Mouse (Mus musculus): ENCODE measurements around the gene Kazald1. TPM values are rescaled to one million over a fixed set of nuclear protein-coding genes. Genes with fewer than 3 reads are reported as not detected.

Gene Kazald1
- total and polyA plus RNA-seq, 2 experiments = 1.1 to 1.2 TPM

DNA sequence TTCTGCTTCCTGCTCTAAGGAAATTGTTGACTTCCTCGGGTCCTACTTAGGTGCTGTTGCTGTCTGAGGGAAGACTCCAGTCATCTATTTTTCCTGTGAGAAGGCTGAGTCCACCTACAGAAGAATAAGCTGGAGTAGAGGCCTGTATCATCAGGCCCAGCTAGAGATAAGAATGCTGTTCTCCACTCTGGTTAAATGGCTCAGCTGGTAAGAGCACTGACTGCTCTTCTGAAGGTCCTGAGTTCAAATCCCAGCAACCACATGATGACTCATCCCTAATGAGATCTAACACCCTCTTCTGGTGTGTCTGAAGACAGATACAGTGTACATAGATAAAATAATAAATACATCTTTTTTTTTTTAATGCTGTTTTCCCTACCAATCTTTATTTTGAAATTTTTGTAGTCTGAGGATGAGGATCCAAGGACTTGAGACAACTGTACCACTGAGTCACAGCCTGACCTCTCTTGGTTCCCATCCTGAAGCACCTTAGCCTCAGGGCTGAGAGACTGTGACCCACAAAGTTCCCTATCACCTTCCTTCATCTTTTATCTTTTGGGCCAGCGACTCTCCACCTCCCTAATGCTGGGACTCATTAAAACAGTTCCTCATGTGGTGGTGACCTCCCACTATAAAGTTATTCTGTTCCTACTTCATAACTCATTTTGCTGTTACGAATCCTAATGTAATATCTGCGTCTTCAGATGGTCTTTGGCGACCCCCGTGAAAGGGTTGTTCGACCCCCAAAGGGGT is 7.1 kb upstream of the Kazald1 start:
- Histone ChIP-seq H3K36me3 (ENCODE audit: control insufficient read depth, insufficient read depth, low read length) (no peaks in the 10 kb centered on the region), H3K4me3 (ENCODE audit: insufficient read depth, low read depth, low read length) (no peak overlapping the region), H3K27me3 (ENCODE audit: control insufficient read depth, insufficient read depth, low read length) (peaks cover 12% of the 10 kb centered on the region; the same call in 1 of the 2 replicates), H3K79me2 (ENCODE audit: control insufficient read depth, insufficient read depth, low read length) (no peaks in the 10 kb centered on the region), H3K9ac (ENCODE audit: low read depth, low read length) (no peak overlapping the region), H3K4me1 (ENCODE audit: control insufficient read depth, insufficient read depth, low read length) (no peaks in the 10 kb centered on the region), H3K27ac (replicated peaks; ENCODE audit: insufficient read depth, low read depth, low read length) (no peak overlapping the region)
- TF ChIP-seq CTCF (IDR thresholded peaks at IDR 0.05; ENCODE audit: low read depth, low read length) (no peak), POLR2A (IDR thresholded peaks at IDR 0.05; ENCODE audit: extremely low read depth, insufficient read depth, low read length) (no peak)
- DNase-seq (ENCODE audit: extremely low read depth, low read depth, low spot score) = no peak
- 75% methylated on average over 7 of the region's 7 CpGs for WGBS

GRCm38 (mm10) chr19:45073871-45074542 is 1.0 kb upstream of the Kazald1 start:
- H3K4me3 ChIP-seq (ENCODE audit: insufficient read depth, low read depth, low read length) = peak overlapping the region; percentile 80
- no peaks in the 10 kb centered on the region for H3K36me3 ChIP-seq (ENCODE audit: control insufficient read depth, insufficient read depth, low read length)
- WGBS = 7% methylated on average over 20 of the region's 20 CpGs
- H3K27me3 ChIP-seq (ENCODE audit: control insufficient read depth, insufficient read depth, low read length) = no peaks in the 10 kb centered on the region
- peaks cover 8% of the 10 kb centered on the region for H3K4me1 ChIP-seq (ENCODE audit: control insufficient read depth, insufficient read depth, low read length)
- no peak overlapping the region for H3K9ac ChIP-seq (ENCODE audit: low read depth, low read length)
- no peak overlapping the region for H3K27ac ChIP-seq (replicated peaks; ENCODE audit: insufficient read depth, low read depth, low read length)
- DNase-seq (ENCODE audit: extremely low read depth, low read depth, low spot score) = peak; percentile 73
- H3K79me2 ChIP-seq (ENCODE audit: control insufficient read depth, insufficient read depth, low read length) = no peaks in the 10 kb centered on the region
- TF ChIP-seq CTCF (IDR thresholded peaks at IDR 0.05; ENCODE audit: low read depth, low read length) = peak; percentile 93
- no peak for TF ChIP-seq POLR2A (IDR thresholded peaks at IDR 0.05; ENCODE audit: extremely low read depth, insufficient read depth, low read length)

- H3K4me3 ChIP-seq (ENCODE audit: insufficient read depth, low read depth, low read length) = peak overlapping the region; percentile 80
- 7% methylated on average over 32 of the region's 32 CpGs for WGBS
- peak overlapping the region; percentile 44 for H3K9ac ChIP-seq (ENCODE audit: low read depth, low read length)
- peak overlapping the region; percentile 25 for H3K27ac ChIP-seq (replicated peaks; ENCODE audit: insufficient read depth, low read depth, low read length)
- H3K27me3 ChIP-seq (ENCODE audit: control insufficient read depth, insufficient read depth, low read length) = peaks cover 5% of the 10 kb centered on the region; the same call in 1 of the 2 replicates
- H3K4me1 ChIP-seq (ENCODE audit: control insufficient read depth, insufficient read depth, low read length) = peaks cover 8% of the 10 kb centered on the region
- no peaks in the 10 kb centered on the region for H3K36me3 ChIP-seq (ENCODE audit: control insufficient read depth, insufficient read depth, low read length)
- H3K79me2 ChIP-seq (ENCODE audit: control insufficient read depth, insufficient read depth, low read length) = no peaks in the 10 kb centered on the region
- no peak for DNase-seq (ENCODE audit: extremely low read depth, low read depth, low spot score)
- TF ChIP-seq POLR2A (IDR thresholded peaks at IDR 0.05; ENCODE audit: extremely low read depth, insufficient read depth, low read length) = no peak
- no peak for TF ChIP-seq CTCF (IDR thresholded peaks at IDR 0.05; ENCODE audit: low read depth, low read length)
Measured at GRCm38 (mm10) chr19:45075323-45076035, 438 bp downstream of the Kazald1 start.

DNA sequence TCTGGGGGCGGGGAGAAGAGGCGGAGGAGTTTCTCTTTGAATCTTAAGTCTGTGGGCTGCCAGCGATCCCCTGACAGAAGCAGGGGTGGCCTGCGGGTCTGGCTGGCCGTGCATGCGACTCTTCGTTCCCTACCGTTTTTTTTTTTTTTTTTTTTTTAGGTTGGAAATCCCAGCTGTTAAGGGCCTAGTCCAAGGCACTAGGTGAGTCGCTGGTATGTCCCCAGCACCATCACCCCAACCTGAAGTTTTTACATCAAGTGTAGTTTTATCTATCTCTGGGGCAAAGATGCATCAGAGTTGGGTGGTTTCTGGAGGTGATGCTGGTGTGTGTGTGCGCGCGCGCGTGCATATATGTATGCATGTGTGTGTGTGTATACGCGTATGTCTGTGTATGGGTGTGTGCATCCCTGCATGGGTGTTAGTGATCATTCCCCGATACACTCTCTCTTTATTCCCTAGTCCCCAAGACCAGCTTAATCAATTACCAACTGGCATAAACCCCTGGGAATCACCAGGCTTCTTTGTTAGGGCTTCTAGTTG is 1.1 kb downstream of the Kazald1 start:
- Histone ChIP-seq H3K27ac (replicated peaks; ENCODE audit: insufficient read depth, low read depth, low read length) (no peak overlapping the region), H3K36me3 (ENCODE audit: control insufficient read depth, insufficient read depth, low read length) (no peaks in the 10 kb centered on the region), H3K79me2 (ENCODE audit: control insufficient read depth, insufficient read depth, low read length) (no peaks in the 10 kb centered on the region), H3K9ac (ENCODE audit: low read depth, low read length) (no peak overlapping the region; the same call in 1 of the 2 replicates), H3K27me3 (ENCODE audit: control insufficient read depth, insufficient read depth, low read length) (peaks cover 8% of the 10 kb centered on the region; the same call in 1 of the 2 replicates), H3K4me1 (ENCODE audit: control insufficient read depth, insufficient read depth, low read length) (peaks cover 8% of the 10 kb centered on the region), H3K4me3 (ENCODE audit: insufficient read depth, low read depth, low read length) (peak overlapping the region; percentile 53)
- DNase-seq (ENCODE audit: extremely low read depth, low read depth, low spot score) = no peak
- TF ChIP-seq POLR2A (IDR thresholded peaks at IDR 0.05; ENCODE audit: extremely low read depth, insufficient read depth, low read length) (no peak), CTCF (IDR thresholded peaks at IDR 0.05; ENCODE audit: low read depth, low read length) (no peak)
- 36% methylated on average over 17 of the region's 17 CpGs for WGBS

GRCm38 (mm10) chr19:45076586-45077510 is 1.8 kb downstream of the Kazald1 start:
- Histone ChIP-seq H3K27me3 (ENCODE audit: control insufficient read depth, insufficient read depth, low read length) (peaks cover 8% of the 10 kb centered on the region; the same call in 1 of the 2 replicates), H3K27ac (replicated peaks; ENCODE audit: insufficient read depth, low read depth, low read length) (no peak overlapping the region), H3K36me3 (ENCODE audit: control insufficient read depth, insufficient read depth, low read length) (no peaks in the 10 kb centered on the region), H3K79me2 (ENCODE audit: control insufficient read depth, insufficient read depth, low read length) (no peaks in the 10 kb centered on the region), H3K4me1 (ENCODE audit: control insufficient read depth, insufficient read depth, low read length) (peaks cover 8% of the 10 kb centered on the region), H3K9ac (ENCODE audit: low read depth, low read length) (peak overlapping the region; percentile 64), H3K4me3 (ENCODE audit: insufficient read depth, low read depth, low read length) (peak overlapping the region; percentile 53)
- TF ChIP-seq CTCF (IDR thresholded peaks at IDR 0.05; ENCODE audit: low read depth, low read length) = peak; percentile 75
- no peak for TF ChIP-seq POLR2A (IDR thresholded peaks at IDR 0.05; ENCODE audit: extremely low read depth, insufficient read depth, low read length)
- 2% methylated on average over 62 of the region's 62 CpGs for WGBS
- DNase-seq (ENCODE audit: extremely low read depth, low read depth, low spot score) = peak; percentile 42

Measured in liver, adult 2 months (tissue).